Comparison of ENCODE assay signal across 25 mouse cellular contexts in genomic region chr8:60830556-60830955, GRCm38 (mm10). TPM values are rescaled to one million over a fixed set of nuclear protein-coding genes. Genes with fewer than 3 reads are reported as not detected.
DNase-seq lines count a peak whose midpoint lies in the region; ATAC-seq and TF ChIP-seq lines count a peak whose summit lies in the region.
"Had no signal": no experiment of that assay in that cellular context is flagged by ENCODE, and none has a peak within 500 bp of the region (broad histone marks: within the 10 kb centered on the region; RNA-seq: fewer than 3 reads in every experiment).

No protein-coding gene starts in this region.

- no peak for DNase-seq in lung, postnatal 4 days
- peak; percentile 31 to 57 for DNase-seq in urinary bladder, postnatal 36 days (ENCODE audit: low spot score in 2 of 2)
- DNase-seq in urinary bladder, adult 2 months (ENCODE audit: low spot score), result no peak
- DNase-seq in forebrain, embryonic 14.5 days (ENCODE audit: low spot score), result no peak
- DNase-seq in cerebellum, adult 2 months, result no peak
- DNase-seq: adrenal gland, postnatal 25 days; cerebellum, adult 11-12 months; cerebellum, postnatal 10 days; heart, postnatal 14 days; kidney, adult 18-20 months; kidney, postnatal 25 days; liver, postnatal 0 days; right cerebral cortex, adult 18-20 months; spleen, adult 18-20 months had no signal

- no peaks in the 10 kb centered on the region for H3K36me3 ChIP-seq in lung, embryonic 15.5 days
- no peaks in the 10 kb centered on the region for H3K36me3 ChIP-seq in stomach, embryonic 15.5 days
- H3K36me3 ChIP-seq in forebrain, embryonic 14.5 days (ENCODE audit: control insufficient read depth, insufficient read depth, low read length), result no peaks in the 10 kb centered on the region
- H3K36me3 ChIP-seq: forebrain, embryonic 15.5 days; hindbrain, embryonic 10.5 days; kidney, embryonic 15.5 days; limb, embryonic 12.5 days; liver, embryonic 12.5 days; neural tube, embryonic 12.5 days had no signal

- 0 out of 2 replicates have a peak, but pooled peaks cover 4% of the 10 kb centered on the region for H3K4me1 ChIP-seq in lung, embryonic 15.5 days
- no peaks in the 10 kb centered on the region for H3K4me1 ChIP-seq in stomach, embryonic 15.5 days
- H3K4me1 ChIP-seq in forebrain, embryonic 14.5 days (ENCODE audit: control insufficient read depth, insufficient read depth, low read length), result no peaks in the 10 kb centered on the region
- H3K4me1 ChIP-seq in cerebellum, adult 2 months (ENCODE audit: control insufficient read depth, insufficient read depth, low read length), result no peaks in the 10 kb centered on the region
- H3K4me1 ChIP-seq: forebrain, embryonic 15.5 days; kidney, embryonic 15.5 days; liver, embryonic 12.5 days; neural tube, embryonic 12.5 days had no signal

- H3K9me3 ChIP-seq in lung, embryonic 15.5 days, result no peaks in the 10 kb centered on the region
- no peaks in the 10 kb centered on the region for H3K9me3 ChIP-seq in stomach, embryonic 15.5 days
- no peaks in the 10 kb centered on the region for H3K9me3 ChIP-seq in forebrain, embryonic 14.5 days (replicated peaks; ENCODE audit: control insufficient read depth, low read length)
- H3K9me3 ChIP-seq: forebrain, embryonic 15.5 days; hindbrain, embryonic 10.5 days; kidney, embryonic 15.5 days; limb, embryonic 12.5 days; liver, embryonic 12.5 days; neural tube, embryonic 12.5 days had no signal

- H3K4me2 ChIP-seq in lung, embryonic 15.5 days, result no peak overlapping the region
- no peak overlapping the region for H3K4me2 ChIP-seq in stomach, embryonic 15.5 days
- H3K4me2 ChIP-seq in forebrain, embryonic 14.5 days (ENCODE audit: low read length), result no peak overlapping the region
- H3K4me2 ChIP-seq: forebrain, embryonic 15.5 days; kidney, embryonic 15.5 days; limb, embryonic 12.5 days; liver, embryonic 12.5 days; neural tube, embryonic 12.5 days had no signal

- peak overlapping the region; percentile 42; the same call in 1 of the 2 replicates for H3K27ac ChIP-seq in lung, embryonic 15.5 days
- no peak overlapping the region for H3K27ac ChIP-seq in stomach, embryonic 15.5 days
- H3K27ac ChIP-seq in forebrain, embryonic 14.5 days (ENCODE audit: low read depth, low read length), result no peak overlapping the region
- H3K27ac ChIP-seq in cerebellum, adult 2 months (ENCODE audit: insufficient read depth, low read length), result no peak overlapping the region
- H3K27ac ChIP-seq: forebrain, embryonic 15.5 days; hindbrain, embryonic 10.5 days; kidney, embryonic 15.5 days; limb, embryonic 12.5 days; liver, embryonic 12.5 days; neural tube, embryonic 12.5 days had no signal

- no peak overlapping the region for H3K4me3 ChIP-seq in lung, embryonic 15.5 days
- H3K4me3 ChIP-seq in stomach, embryonic 15.5 days (replicated peaks), result no peak overlapping the region
- no peak overlapping the region for H3K4me3 ChIP-seq in forebrain, embryonic 14.5 days (ENCODE audit: low read depth, low read length)
- no peak overlapping the region for H3K4me3 ChIP-seq in cerebellum, adult 2 months (replicated peaks; ENCODE audit: insufficient read depth, low read depth, low read length)
- H3K4me3 ChIP-seq: forebrain, embryonic 15.5 days; hindbrain, embryonic 10.5 days; kidney, embryonic 15.5 days; limb, embryonic 12.5 days; liver, embryonic 12.5 days; myocyte; neural tube, embryonic 12.5 days had no signal

- no peaks in the 10 kb centered on the region for H3K27me3 ChIP-seq in lung, embryonic 15.5 days
- no peaks in the 10 kb centered on the region for H3K27me3 ChIP-seq in stomach, embryonic 15.5 days (replicated peaks)
- H3K27me3 ChIP-seq in forebrain, embryonic 14.5 days (replicated peaks; ENCODE audit: control insufficient read depth, insufficient read depth, low read length), result no peaks in the 10 kb centered on the region
- no peaks in the 10 kb centered on the region for H3K27me3 ChIP-seq in cerebellum, adult 2 months (ENCODE audit: control insufficient read depth, insufficient read depth, low read length)
- H3K27me3 ChIP-seq: forebrain, embryonic 15.5 days; kidney, embryonic 15.5 days; limb, embryonic 12.5 days; liver, embryonic 12.5 days; neural tube, embryonic 12.5 days had no signal

- WGBS in lung, embryonic 15.5 days, result 59% methylated on average over 1 of the region's 1 CpGs
- 70% methylated on average over 1 of the region's 1 CpGs for WGBS in stomach, embryonic 15.5 days
- WGBS in forebrain, embryonic 14.5 days, result 83% methylated on average over 1 of the region's 1 CpGs
- 79% methylated on average over 1 of the region's 1 CpGs for WGBS in cerebellum, adult 2 months

- no peak for TF ChIP-seq POLR2A in cerebellum, adult 2 months (IDR thresholded peaks at IDR 0.05; ENCODE audit: borderline replicate concordance, insufficient read depth, low read length)

- ATAC-seq in lung, embryonic 15.5 days (ENCODE audit: borderline replicate concordance, extremely low read depth, low FRiP score, low TSS enrichment), result no peak
- ATAC-seq in stomach, embryonic 15.5 days (ENCODE audit: insufficient read depth, low FRiP score, low read depth), result peak; percentile 39; the same call in 1 of the 2 replicates
- ATAC-seq in forebrain, embryonic 14.5 days, result no peak
- ATAC-seq: CD4-positive, CD25-positive, alpha-beta regulatory T cell, adult 4 months; forebrain, embryonic 15.5 days; hindbrain, embryonic 16.5 days; liver, embryonic 12.5 days; liver, postnatal 0 days had no signal

- TF ChIP-seq CTCF in cerebellum, adult 2 months (IDR thresholded peaks at IDR 0.05; ENCODE audit: borderline replicate concordance, insufficient read depth, low read depth, low read length), result no peak

- no peak overlapping the region for H3K9ac ChIP-seq in lung, embryonic 15.5 days
- H3K9ac ChIP-seq in stomach, embryonic 15.5 days, result no peak overlapping the region
- H3K9ac ChIP-seq in forebrain, embryonic 14.5 days (ENCODE audit: low read length), result no peak overlapping the region
- H3K9ac ChIP-seq: forebrain, embryonic 15.5 days; kidney, embryonic 15.5 days; limb, embryonic 12.5 days; liver, embryonic 12.5 days; liver, postnatal 0 days; neural tube, embryonic 12.5 days had no signal

RNA-seq across cellular contexts. Expression of gene Hpf1, which starts 59.7 kb away (rescaled TPM):
- 104 and 108 TPM in 2 replicates for polyA plus RNA-seq in lung, embryonic 15.5 days (2015; fragmentation: Nextera tagmentation; extraction: Ambion mirVana)
- 24.7 and 28.8 TPM in 2 replicates for polyA plus RNA-seq in urinary bladder, adult 2 months (2012; rRNA removed)
- 95.4 and 99.7 TPM in 2 replicates for polyA plus RNA-seq in stomach, embryonic 15.5 days (2015; fragmentation: Nextera tagmentation; extraction: Ambion mirVana)
- 102 TPM in 2 replicates for polyA plus RNA-seq in forebrain, embryonic 14.5 days (2014; fragmentation: Nextera tagmentation; extraction: Ambion mirVana)
- polyA plus RNA-seq in cerebellum, adult 2 months (2012; rRNA removed), result 46.0 and 50.4 TPM in 2 replicates

Comparison
In these comparisons a context has a peak if more than half of its experiments do, and no peak if none do; other contexts are left out.
1. DNase-seq: peak in urinary bladder, postnatal 36 days (2 of 2); none in lung, postnatal 4 days (0 of 2), urinary bladder, adult 2 months (single experiment), forebrain, embryonic 14.5 days (single experiment) and cerebellum, adult 2 months (0 of 2).